In the genomic region with DNA sequence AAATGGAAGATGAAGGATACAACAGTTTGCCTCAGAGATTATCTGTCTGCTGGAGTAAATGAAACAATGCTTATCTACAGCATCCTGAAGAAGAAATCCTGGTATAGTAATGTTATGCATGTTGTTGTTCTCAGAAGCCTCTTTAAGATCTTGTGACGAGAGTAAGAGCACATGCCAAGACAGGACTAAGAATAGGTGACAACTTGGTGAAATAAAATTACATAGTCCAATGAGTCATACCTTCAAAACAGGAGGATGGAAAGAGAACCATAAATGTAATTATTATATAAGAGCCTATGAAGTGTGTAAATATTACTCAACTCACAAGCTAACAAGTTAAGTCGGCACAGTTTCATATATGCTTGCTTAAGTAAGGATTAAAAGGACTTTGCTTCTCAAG, we compare ENCODE assay signal across 26 mouse cellular contexts.
DNase-seq lines count a peak whose midpoint lies in the region; ATAC-seq lines count a peak whose summit lies in the region.
"Had no signal": no experiment of that assay in that cellular context is flagged by ENCODE, and none has a peak within 500 bp of the region (broad histone marks: within the 10 kb centered on the region; RNA-seq: fewer than 3 reads in every experiment).

No protein-coding gene starts in this region.

- no peaks in the 10 kb centered on the region for H3K27me3 ChIP-seq in hindbrain, embryonic 13.5 days
- no peaks in the 10 kb centered on the region for H3K27me3 ChIP-seq in hindbrain, embryonic 16.5 days (replicated peaks; ENCODE audit: control insufficient read depth, insufficient read depth, low read length)
- H3K27me3 ChIP-seq in midbrain, embryonic 13.5 days: no peaks in the 10 kb centered on the region
- H3K27me3 ChIP-seq in midbrain, embryonic 16.5 days (ENCODE audit: control insufficient read depth, insufficient read depth, low read depth, low read length): no peaks in the 10 kb centered on the region
- H3K27me3 ChIP-seq: CH12.LX; embryonic facial prominence, embryonic 12.5 days; forebrain, embryonic 13.5 days; forebrain, embryonic 15.5 days had no signal

- H3K9me3 ChIP-seq in hindbrain, embryonic 13.5 days: no peaks in the 10 kb centered on the region
- no peaks in the 10 kb centered on the region for H3K9me3 ChIP-seq in hindbrain, embryonic 16.5 days (ENCODE audit: control insufficient read depth, low read length)
- no peaks in the 10 kb centered on the region for H3K9me3 ChIP-seq in midbrain, embryonic 13.5 days
- no peaks in the 10 kb centered on the region for H3K9me3 ChIP-seq in midbrain, embryonic 16.5 days (replicated peaks; ENCODE audit: control insufficient read depth, low read length, poor library complexity, severe bottlenecking)
- H3K9me3 ChIP-seq: embryonic facial prominence, embryonic 10.5 days; embryonic facial prominence, embryonic 12.5 days; forebrain, embryonic 13.5 days; forebrain, embryonic 15.5 days had no signal

- no peak overlapping the region for H3K4me3 ChIP-seq in hindbrain, embryonic 13.5 days
- no peak overlapping the region for H3K4me3 ChIP-seq in hindbrain, embryonic 16.5 days (ENCODE audit: low read length)
- H3K4me3 ChIP-seq in midbrain, embryonic 13.5 days (replicated peaks): no peak overlapping the region
- H3K4me3 ChIP-seq in midbrain, embryonic 16.5 days (ENCODE audit: low read depth, low read length): no peak overlapping the region
- H3K4me3 ChIP-seq: embryonic facial prominence, embryonic 10.5 days; embryonic facial prominence, embryonic 12.5 days; forebrain, embryonic 13.5 days; forebrain, embryonic 15.5 days had no signal

- peak overlapping the region; percentile 79 for H3K27ac ChIP-seq in hindbrain, embryonic 13.5 days
- H3K27ac ChIP-seq in hindbrain, embryonic 16.5 days (ENCODE audit: low read depth, low read length): no peak overlapping the region
- H3K27ac ChIP-seq in midbrain, embryonic 13.5 days: peak overlapping the region; percentile 51
- no peak overlapping the region for H3K27ac ChIP-seq in midbrain, embryonic 16.5 days (ENCODE audit: low read length)
- H3K27ac ChIP-seq: embryonic facial prominence, embryonic 10.5 days; embryonic facial prominence, embryonic 12.5 days; forebrain, embryonic 13.5 days; forebrain, embryonic 15.5 days had no signal

- WGBS in hindbrain, embryonic 13.5 days: 96% methylated on average over 2 of the region's 2 CpGs
- WGBS in hindbrain, embryonic 16.5 days: 77% methylated on average over 2 of the region's 2 CpGs
- 89% methylated on average over 2 of the region's 2 CpGs for WGBS in midbrain, embryonic 13.5 days
- WGBS in midbrain, embryonic 16.5 days: 86% methylated on average over 2 of the region's 2 CpGs

- H3K4me1 ChIP-seq in hindbrain, embryonic 13.5 days (replicated peaks): peaks cover 11% of the 10 kb centered on the region
- H3K4me1 ChIP-seq in hindbrain, embryonic 16.5 days (ENCODE audit: control insufficient read depth, insufficient read depth, low read depth, low read length): no peaks in the 10 kb centered on the region
- peaks cover 9% of the 10 kb centered on the region; the same call in 1 of the 2 replicates for H3K4me1 ChIP-seq in midbrain, embryonic 13.5 days (replicated peaks)
- no peaks in the 10 kb centered on the region for H3K4me1 ChIP-seq in midbrain, embryonic 16.5 days (ENCODE audit: control insufficient read depth, insufficient read depth, low read length)
- H3K4me1 ChIP-seq: embryonic facial prominence, embryonic 10.5 days; embryonic facial prominence, embryonic 12.5 days; forebrain, embryonic 13.5 days; forebrain, embryonic 15.5 days had no signal

- no peaks in the 10 kb centered on the region for H3K36me3 ChIP-seq in hindbrain, embryonic 13.5 days
- no peaks in the 10 kb centered on the region for H3K36me3 ChIP-seq in hindbrain, embryonic 16.5 days (ENCODE audit: control insufficient read depth, insufficient read depth, low read length)
- H3K36me3 ChIP-seq in midbrain, embryonic 13.5 days: no peaks in the 10 kb centered on the region
- H3K36me3 ChIP-seq in midbrain, embryonic 16.5 days (ENCODE audit: control insufficient read depth, insufficient read depth, low read length): no peaks in the 10 kb centered on the region
- H3K36me3 ChIP-seq: embryonic facial prominence, embryonic 10.5 days; embryonic facial prominence, embryonic 12.5 days; forebrain, embryonic 15.5 days; G1E had no signal

- ATAC-seq in frontal cortex, adult (ENCODE audit: low TSS enrichment): peak; percentile 94
- no peak for ATAC-seq in hindbrain, embryonic 13.5 days (ENCODE audit: low FRiP score)
- ATAC-seq in hindbrain, embryonic 16.5 days: no peak
- ATAC-seq in midbrain, embryonic 13.5 days: no peak
- ATAC-seq in midbrain, embryonic 16.5 days: no peak
- no peak for ATAC-seq in granulocyte monocyte progenitor cell, adult 5-6 weeks (replicated peaks; ENCODE audit: poor library complexity, severe bottlenecking)
- ATAC-seq: activated CD4-positive, CD25-positive, alpha-beta regulatory T cell, adult 4 months; CD4-positive, CD25-positive, alpha-beta regulatory T cell, adult 4 months; forebrain, embryonic 13.5 days; forebrain, embryonic 15.5 days; Patski had no signal

- no peak overlapping the region for H3K4me2 ChIP-seq in hindbrain, embryonic 13.5 days
- no peak overlapping the region for H3K4me2 ChIP-seq in hindbrain, embryonic 16.5 days (ENCODE audit: low read length)
- no peak overlapping the region for H3K4me2 ChIP-seq in midbrain, embryonic 13.5 days (replicated peaks)
- H3K4me2 ChIP-seq in midbrain, embryonic 16.5 days (ENCODE audit: low read length): no peak overlapping the region
- H3K4me2 ChIP-seq: embryonic facial prominence, embryonic 12.5 days; forebrain, embryonic 13.5 days; forebrain, embryonic 15.5 days had no signal

- DNase-seq in frontal cortex, postnatal 36 days (ENCODE audit: low spot score in 2 of 2): no peak
- DNase-seq in brain, adult 2 months (ENCODE audit: low read depth, low spot score): peak; percentile 42
- DNase-seq: adrenal gland, adult 8-10 months; adrenal gland, postnatal 14 days; adrenal gland, postnatal 36 days; B cell, adult 2 months; cerebellum, adult 11 months; cerebellum, adult 18-20 months; cerebellum, adult 8-10 months; cerebellum, adult 9-11 months; cerebellum, postnatal 25 days had no signal

- no peak overlapping the region for H3K9ac ChIP-seq in hindbrain, embryonic 13.5 days
- H3K9ac ChIP-seq in hindbrain, embryonic 16.5 days (ENCODE audit: low read depth, low read length): no peak overlapping the region
- no peak overlapping the region for H3K9ac ChIP-seq in midbrain, embryonic 13.5 days (replicated peaks)
- H3K9ac ChIP-seq in midbrain, embryonic 16.5 days (ENCODE audit: low read depth, low read length): no peak overlapping the region
- H3K9ac ChIP-seq: embryonic facial prominence, embryonic 12.5 days; forebrain, embryonic 13.5 days; forebrain, embryonic 15.5 days had no signal

Comparison
In these comparisons a context has a peak if more than half of its experiments do, and no peak if none do; other contexts are left out.
1. H3K27ac ChIP-seq: peak in hindbrain, embryonic 13.5 days (single experiment) and midbrain, embryonic 13.5 days (single experiment); none in hindbrain, embryonic 16.5 days (single experiment) and midbrain, embryonic 16.5 days (single experiment).